Mouse (Mus musculus) kidney, adult 2 months (tissue): ENCODE results near the gene Rbfox1. TPM values are rescaled to one million over a fixed set of nuclear protein-coding genes. Genes with fewer than 3 reads are reported as not detected.

Experiments
- DNase-seq: peaks from one replicate; pipeline ENCODE4 v3.0.0; 2021
- H3K27ac ChIP-seq: fragments of 200-500 bp; 2 replicates; pipeline ENCODE4 v1.5.1; 2012; ENCODE audit warnings: low read depth, low read length, control low read depth, inconsistent platforms; ENCODE audit not compliant: insufficient read depth
- H3K27me3 ChIP-seq: fragments of 200-500 bp; replicated peaks from 2 replicates; pipeline ENCODE4 v1.6.1; 2012; ENCODE audit warnings: mild to moderate bottlenecking, moderate library complexity, low read length, inconsistent platforms; ENCODE audit not compliant: control insufficient read depth, insufficient read depth
- H3K36me3 ChIP-seq: fragments of 200-500 bp; 2 replicates; pipeline ENCODE4 v1.6.1; 2012; ENCODE audit warnings: mild to moderate bottlenecking, moderate library complexity, low read length, inconsistent platforms; ENCODE audit not compliant: control insufficient read depth, insufficient read depth
- H3K4me1 ChIP-seq: fragments of 200-500 bp; 2 replicates; pipeline ENCODE4 v1.6.1; 2011; ENCODE audit warnings: low read length; ENCODE audit not compliant: control insufficient read depth, insufficient read depth
- H3K4me3 ChIP-seq: fragments of 200-500 bp; 2 replicates; pipeline ENCODE4 v1.5.1; 2011; ENCODE audit warnings: mild to moderate bottlenecking, low read depth, low read length, control low read depth; ENCODE audit not compliant: insufficient read depth
- CTCF ChIP-seq: fragments of 200-500 bp; conservative IDR thresholded peaks from 2 replicates; pipeline ENCODE4 v1.5.1; 2011; ENCODE audit warnings: low read depth, mild to moderate bottlenecking, control low read depth, low read length, moderate library complexity, mixed read lengths; ENCODE audit not compliant: insufficient read depth, insufficient read length
- POLR2A ChIP-seq: fragments of 200-500 bp; IDR thresholded peaks from one replicate; pipeline ENCODE4 v1.6.1; 2011; ENCODE audit warnings: low read depth, low read length, control low read depth
- WGBS: fragments of 180-500 bp; shearing (Covaris S2); methylation state at CpG from one replicate; pipeline ENCODE4 v1.1.7; 2018; 5-methylcytosine and 5-hydroxymethylcytosine counted together
- polyA plus RNA-seq: library from polyadenylated mRNA; depleted of rRNA; stranded (reverse); fragments of >200 nt; gene quantifications from 2 replicates; pipeline ENCODE4 v1.2.3, GENCODE M21; 2012; rRNA removed

Rbfox1 gene
- 3.5 and 4.2 TPM in 2 replicates for polyA plus RNA-seq

GRCm38 (mm10) chr16:5884746-5885689 lies at the start of gene Rbfox1:
Gene Rbfox1, plus strand, starts transcription at chr16:5885355.
- no peak for TF ChIP-seq CTCF
- TF ChIP-seq POLR2A, result no peak
- no peaks in the 10 kb centered on the region; the same call in 1 of the 2 replicates for H3K27me3 ChIP-seq
- no peaks in the 10 kb centered on the region for H3K4me1 ChIP-seq
- under 1% methylated on average over 69 of the region's 69 CpGs for WGBS
- H3K4me3 ChIP-seq, result no peak within 1 kb of the TSS
- H3K27ac ChIP-seq, result no peak within 1 kb of the TSS
- no peak for DNase-seq
- H3K36me3 ChIP-seq, result no peaks in the 10 kb centered on the region

- H3K27ac ChIP-seq, result no peak overlapping the region
- no peaks in the 10 kb centered on the region for H3K4me1 ChIP-seq
- no peaks in the 10 kb centered on the region for H3K36me3 ChIP-seq
- no peak for DNase-seq
- no peak for TF ChIP-seq POLR2A
- TF ChIP-seq CTCF, result no peak
- H3K27me3 ChIP-seq, result no peaks in the 10 kb centered on the region
- no peak overlapping the region for H3K4me3 ChIP-seq
- 91% methylated on average over 2 of the region's 2 CpGs for WGBS
Observed at GRCm38 (mm10) chr16:5836744-5837143, 48.4 kb upstream of the Rbfox1 start.

GRCm38 (mm10) chr16:5841167-5841566 lies 44.0 kb upstream of the Rbfox1 start:
- 51% methylated on average over 5 of the region's 5 CpGs for WGBS
- no peaks in the 10 kb centered on the region for H3K36me3 ChIP-seq
- H3K4me1 ChIP-seq, result no peaks in the 10 kb centered on the region
- H3K4me3 ChIP-seq, result no peak overlapping the region
- TF ChIP-seq POLR2A (no peak), CTCF (no peak)
- no peaks in the 10 kb centered on the region for H3K27me3 ChIP-seq
- no peak overlapping the region for H3K27ac ChIP-seq
- no peak for DNase-seq

GRCm38 (mm10) chr16:5845645-5846044 lies 39.5 kb upstream of the Rbfox1 start:
- no peak overlapping the region for H3K4me3 ChIP-seq
- TF ChIP-seq CTCF, result no peak
- TF ChIP-seq POLR2A, result no peak
- no peak for DNase-seq
- H3K36me3 ChIP-seq, result no peaks in the 10 kb centered on the region
- H3K4me1 ChIP-seq, result no peaks in the 10 kb centered on the region
- WGBS, result 22% methylated on average over 11 of the region's 11 CpGs
- no peaks in the 10 kb centered on the region for H3K27me3 ChIP-seq
- no peak overlapping the region for H3K27ac ChIP-seq

- Histone ChIP-seq H3K27ac (no peak overlapping the region), H3K4me3 (no peak overlapping the region), H3K36me3 (no peaks in the 10 kb centered on the region), H3K4me1 (no peaks in the 10 kb centered on the region), H3K27me3 (no peaks in the 10 kb centered on the region)
- no peak for DNase-seq
- no peak for TF ChIP-seq CTCF
- no peak for TF ChIP-seq POLR2A
- 61% methylated on average over 2 of the region's 2 CpGs for WGBS
Observed at GRCm38 (mm10) chr16:5853055-5853454, 32.1 kb upstream of the Rbfox1 start.

- no peak for TF ChIP-seq POLR2A
- TF ChIP-seq CTCF, result no peak
- Histone ChIP-seq H3K27ac (no peak overlapping the region), H3K36me3 (no peaks in the 10 kb centered on the region), H3K27me3 (no peaks in the 10 kb centered on the region), H3K4me1 (no peaks in the 10 kb centered on the region), H3K4me3 (no peak overlapping the region)
- 89% methylated on average over 4 of the region's 4 CpGs for WGBS
- no peak for DNase-seq
Observed at GRCm38 (mm10) chr16:5864350-5864749, 20.8 kb upstream of the Rbfox1 start.

- DNase-seq, result no peak
- H3K27me3 ChIP-seq, result no peaks in the 10 kb centered on the region
- TF ChIP-seq CTCF, result no peak
- TF ChIP-seq POLR2A, result no peak
- H3K27ac ChIP-seq, result no peak overlapping the region
- no peaks in the 10 kb centered on the region for H3K36me3 ChIP-seq
- 74% methylated on average over 1 of the region's 1 CpGs for WGBS
- H3K4me1 ChIP-seq, result no peaks in the 10 kb centered on the region
- no peak overlapping the region for H3K4me3 ChIP-seq
Observed at GRCm38 (mm10) chr16:5866966-5867365, 18.2 kb upstream of the Rbfox1 start.
